Mouse (Mus musculus): Measurements from ENCODE around the gene Zfp600.
"Not testable (repeated sequence)": the region's sequence is repeated elsewhere in the genome, so short reads cannot be mapped to it uniquely, and the experiment has no call there.

Gene Zfp600

GRCm38 (mm10) chr4:146156524-146156923, at the start of gene Zfp600:
Gene Zfp600, plus strand, starts transcription at chr4:146156824.
- not testable (repeated sequence) for DNase-seq (ENCODE audit: low read depth, low spot score)

- DNase-seq (ENCODE audit: low read depth, low spot score) = not testable (repeated sequence)
Measured at GRCm38 (mm10) chr4:146162893-146163292, 6.3 kb downstream of the Zfp600 start.

- not testable (repeated sequence) for DNase-seq (ENCODE audit: low read depth, low spot score)
Measured at GRCm38 (mm10) chr4:146167202-146167832, 10.7 kb downstream of the Zfp600 start.

GRCm38 (mm10) chr4:146167879-146168532, 11.4 kb downstream of the Zfp600 start:
- DNase-seq (ENCODE audit: low read depth, low spot score) = not testable (repeated sequence)

GRCm38 (mm10) chr4:146168730-146169215, 12.1 kb downstream of the Zfp600 start:
- not testable (repeated sequence) for DNase-seq (ENCODE audit: low read depth, low spot score)

GRCm38 (mm10) chr4:146173378-146174226, 17.0 kb downstream of the Zfp600 start:
- not testable (repeated sequence) for DNase-seq (ENCODE audit: low read depth, low spot score)

GRCm38 (mm10) chr4:146204357-146204756, 47.7 kb downstream of the Zfp600 start:
- not testable (repeated sequence) for DNase-seq (ENCODE audit: low read depth, low spot score)

GRCm38 (mm10) chr4:146239252-146240244, 82.9 kb downstream of the Zfp600 start:
- DNase-seq (ENCODE audit: low read depth, low spot score) = not testable (repeated sequence)

- DNase-seq (ENCODE audit: low read depth, low spot score) = not testable (repeated sequence)
Measured at GRCm38 (mm10) chr4:146242119-146242518, 85.5 kb downstream of the Zfp600 start.

Measured in mesoderm, embryonic 11.5 days (tissue).